Mouse (Mus musculus) thymus, postnatal 36 days (tissue): ENCODE measurements around the gene Gm3633.
"Not testable (repeated sequence)": the region's sequence is repeated elsewhere in the genome, so short reads cannot be mapped to it uniquely, and the experiment has no call there.

Experiments used
- DNase-seq, 2 experiments: peaks; one replicate each; pipeline ENCODE4 v3.0.0; 2022; ENCODE audit warnings: mixed read lengths in 2 of 2

Gene Gm3633

DNA sequence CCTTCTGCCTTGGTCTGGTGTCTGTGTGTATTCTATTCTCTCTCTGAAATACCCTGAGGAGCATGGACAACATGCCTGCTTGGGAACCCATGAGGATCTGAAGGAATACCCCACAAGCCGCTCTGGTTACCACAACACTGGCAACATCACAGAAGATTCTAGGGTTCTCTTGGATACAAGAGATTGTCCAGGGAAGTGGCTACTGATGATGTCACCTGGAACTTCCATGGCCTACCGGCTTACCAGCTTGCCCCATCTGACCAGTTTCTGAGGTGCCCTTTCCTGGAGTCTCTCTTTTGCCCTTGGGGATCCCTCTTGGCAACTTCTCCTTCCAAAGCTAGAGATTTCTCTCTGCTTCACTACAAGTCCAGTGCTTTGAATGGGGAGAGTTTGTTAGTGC lies at the start of gene Gm3633:
Gene Gm3633 (minus strand): TSS at position 101 of the 400 bp plus-strand sequence.
- DNase-seq: not testable (repeated sequence)

DNA sequence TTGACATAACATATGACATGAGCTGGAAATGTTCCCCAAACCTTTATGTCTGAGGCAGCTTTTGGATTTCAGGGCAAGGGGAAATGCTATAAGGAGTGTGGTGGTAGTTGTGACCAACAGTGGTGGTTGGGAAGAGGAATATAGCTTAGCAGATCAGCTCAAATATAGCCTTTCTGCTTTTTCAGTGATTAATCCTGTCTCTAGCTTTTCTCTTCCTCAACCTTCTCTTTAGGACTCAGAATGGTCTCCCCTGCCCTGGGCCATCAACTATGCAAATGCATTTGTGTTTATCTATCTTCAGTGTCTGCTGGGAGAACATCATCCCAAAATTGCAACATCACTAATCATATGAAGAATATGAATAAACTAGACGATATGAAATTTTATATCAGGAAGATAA lies 13.9 kb upstream of the Gm3633 start, which contains the start of gene Gm10378:
Gene Gm10378 (plus strand): TSS at position 301 of the 400 bp plus-strand sequence.
- not testable (repeated sequence) for DNase-seq

DNA sequence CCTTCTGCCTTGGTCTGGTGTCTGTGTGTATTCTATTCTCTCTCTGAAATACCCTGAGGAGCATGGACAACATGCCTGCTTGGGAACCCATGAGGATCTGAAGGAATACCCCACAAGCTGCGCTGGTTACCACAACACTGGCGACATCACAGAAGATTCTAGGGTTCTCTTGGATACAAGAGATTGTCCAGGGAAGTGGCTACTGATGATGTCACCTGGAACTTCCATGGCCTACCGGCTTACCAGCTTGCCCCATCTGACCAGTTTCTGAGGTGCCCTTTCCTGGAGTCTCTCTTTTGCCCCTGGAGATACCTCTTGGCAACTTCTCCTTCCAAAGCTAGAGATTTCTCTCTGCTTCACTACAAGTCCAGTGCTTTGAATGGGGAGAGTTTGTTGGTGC lies 41.9 kb downstream of the Gm3633 start, which contains the start of gene Gm17124:
Gene Gm17124 (minus strand): TSS at position 101 of the 400 bp plus-strand sequence.
- not testable (repeated sequence) for DNase-seq
